Mouse (Mus musculus) ES-E14 (cell line): ENCODE measurements around the gene Vrk3.

ENCODE experiments used
- CHD2 ChIP-seq: IDR thresholded peaks from 2 replicates; pipeline ENCODE4 v1.6.1; 2014; ENCODE audit warnings: mild to moderate bottlenecking, low read depth, low read length, inconsistent platforms
- MAFK ChIP-seq: IDR thresholded peaks from 2 replicates; pipeline ENCODE4 v1.6.1; 2014; ENCODE audit warnings: mild to moderate bottlenecking, low read depth, low read length, inconsistent platforms; ENCODE audit not compliant: insufficient read depth
- ZC3H11A ChIP-seq: IDR thresholded peaks from 2 replicates; pipeline ENCODE4 v1.6.1; 2012; ENCODE audit warnings: low read depth, mild to moderate bottlenecking, inconsistent platforms, low read length, borderline replicate concordance

DNA sequence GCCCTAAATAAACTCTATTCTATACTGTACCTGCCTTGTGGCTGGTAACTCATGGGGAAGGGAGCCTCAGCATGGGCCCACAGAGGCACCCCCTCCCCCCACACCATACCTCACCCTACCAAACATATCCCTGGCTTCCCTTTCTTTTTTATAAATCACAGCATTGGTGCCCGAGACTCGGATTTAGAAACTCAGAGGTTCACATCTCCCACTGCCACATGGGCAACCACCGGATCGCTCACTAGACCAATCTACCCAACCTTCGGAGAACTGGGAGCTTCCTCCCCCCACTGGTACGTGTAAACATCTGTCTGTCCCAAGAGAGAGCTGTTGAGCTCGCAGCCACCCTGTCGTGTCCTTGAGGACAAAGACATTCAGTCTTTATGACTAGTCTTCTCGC lies 3.9 kb upstream of the Vrk3 start:
- TF ChIP-seq MAFK (no peak), CHD2 (no peak), ZC3H11A (no peak)
